Mouse (Mus musculus): Measurements from ENCODE around the gene Irf2bp1. TPM values are rescaled to one million over a fixed set of nuclear protein-coding genes. Genes with fewer than 3 reads are reported as not detected.
A peak's percentile ranks its signal among the peaks of the same experiment; 100 is the strongest.

The Irf2bp1 gene
- polyA plus RNA-seq, 1 experiment from 2014 or later, result 28.6 TPM

- Histone ChIP-seq H3K9me3 (ENCODE audit: control insufficient read depth, low read length) (no peaks in the 10 kb centered on the region), H3K4me3 (ENCODE audit: low read length) (peak overlapping the region; percentile 42), H3K4me2 (replicated peaks; ENCODE audit: low read depth, low read length) (peak overlapping the region; percentile 59), H3K27ac (ENCODE audit: low read depth, low read length) (peak overlapping the region; percentile 44; the same call in 1 of the 2 replicates), H3K36me3 (ENCODE audit: control insufficient read depth, insufficient read depth, low read length) (peaks cover 24% of the 10 kb centered on the region), H3K9ac (ENCODE audit: low read depth, low read length) (peak overlapping the region; percentile 66; the same call in 1 of the 2 replicates), H3K4me1 (ENCODE audit: control insufficient read depth, insufficient read depth, low read length) (peaks cover 44% of the 10 kb centered on the region), H3K27me3 (ENCODE audit: control insufficient read depth, insufficient read depth, low read length) (no peaks in the 10 kb centered on the region)
- 2% methylated on average over 17 of the region's 17 CpGs for WGBS
- peak; percentile 58 for ATAC-seq (ENCODE audit: low FRiP score, low TSS enrichment)
Measured at GRCm38 (mm10) chr7:19002848-19003498, 871 bp upstream of the Irf2bp1 start.

GRCm38 (mm10) chr7:19004631-19005079 is 811 bp downstream of the Irf2bp1 start:
- peak overlapping the region; percentile 96 for H3K27ac ChIP-seq (ENCODE audit: low read depth, low read length)
- peak overlapping the region; percentile 90 for H3K4me3 ChIP-seq (ENCODE audit: low read length)
- H3K36me3 ChIP-seq (ENCODE audit: control insufficient read depth, insufficient read depth, low read length), result peaks cover 24% of the 10 kb centered on the region
- ATAC-seq (ENCODE audit: low FRiP score, low TSS enrichment), result peak; percentile 3; the same call in 1 of the 2 replicates
- no peaks in the 10 kb centered on the region for H3K9me3 ChIP-seq (ENCODE audit: control insufficient read depth, low read length)
- peak overlapping the region; percentile 98 for H3K4me2 ChIP-seq (replicated peaks; ENCODE audit: low read depth, low read length)
- peaks cover 46% of the 10 kb centered on the region for H3K4me1 ChIP-seq (ENCODE audit: control insufficient read depth, insufficient read depth, low read length)
- peak overlapping the region; percentile 93 for H3K9ac ChIP-seq (ENCODE audit: low read depth, low read length)
- no peaks in the 10 kb centered on the region for H3K27me3 ChIP-seq (ENCODE audit: control insufficient read depth, insufficient read depth, low read length)
- 4% methylated on average over 33 of the region's 34 CpGs for WGBS

- Histone ChIP-seq H3K4me1 (ENCODE audit: control insufficient read depth, insufficient read depth, low read length) (peaks cover 46% of the 10 kb centered on the region), H3K9ac (ENCODE audit: low read depth, low read length) (peak overlapping the region; percentile 93)
Measured at GRCm38 (mm10) chr7:19005417-19006121, 1.7 kb downstream of the Irf2bp1 start.

GRCm38 (mm10) chr7:19006476-19006875 is 2.6 kb downstream of the Irf2bp1 start:
- H3K4me2 ChIP-seq (replicated peaks; ENCODE audit: low read depth, low read length), result peak overlapping the region; percentile 98
- H3K4me3 ChIP-seq (ENCODE audit: low read length), result peak overlapping the region; percentile 90; the same call in 1 of the 2 replicates
- no peaks in the 10 kb centered on the region for H3K9me3 ChIP-seq (ENCODE audit: control insufficient read depth, low read length)
- no peak overlapping the region; the same call in 1 of the 2 replicates for H3K27ac ChIP-seq (ENCODE audit: low read depth, low read length)
- WGBS, result 8% methylated on average over 12 of the region's 12 CpGs
- H3K36me3 ChIP-seq (ENCODE audit: control insufficient read depth, insufficient read depth, low read length), result peaks cover 24% of the 10 kb centered on the region
- no peaks in the 10 kb centered on the region for H3K27me3 ChIP-seq (ENCODE audit: control insufficient read depth, insufficient read depth, low read length)
- H3K4me1 ChIP-seq (ENCODE audit: control insufficient read depth, insufficient read depth, low read length), result peaks cover 43% of the 10 kb centered on the region
- H3K9ac ChIP-seq (ENCODE audit: low read depth, low read length), result no peak overlapping the region
- no peak for ATAC-seq (ENCODE audit: low FRiP score, low TSS enrichment)

More at GRCm38 (mm10) chr7:19005417-19006121, 1.7 kb downstream of the Irf2bp1 start:
- Histone ChIP-seq H3K36me3 (ENCODE audit: control insufficient read depth, insufficient read depth, low read length) (peaks cover 24% of the 10 kb centered on the region), H3K4me3 (ENCODE audit: low read length) (peak overlapping the region; percentile 90), H3K4me2 (replicated peaks; ENCODE audit: low read depth, low read length) (peak overlapping the region; percentile 98), H3K9me3 (ENCODE audit: control insufficient read depth, low read length) (no peaks in the 10 kb centered on the region), H3K27ac (ENCODE audit: low read depth, low read length) (no peak overlapping the region), H3K27me3 (ENCODE audit: control insufficient read depth, insufficient read depth, low read length) (no peaks in the 10 kb centered on the region)
- ATAC-seq (ENCODE audit: low FRiP score, low TSS enrichment), result no peak
- WGBS, result 87% methylated on average over 34 of the region's 34 CpGs

GRCm38 (mm10) chr7:19007026-19007977 is 3.5 kb downstream of the Irf2bp1 start:
- peak overlapping the region; percentile 34; the same call in 1 of the 2 replicates for H3K9ac ChIP-seq (ENCODE audit: low read depth, low read length)
- H3K4me3 ChIP-seq (ENCODE audit: low read length), result no peak overlapping the region
- peaks cover 46% of the 10 kb centered on the region for H3K4me1 ChIP-seq (ENCODE audit: control insufficient read depth, insufficient read depth, low read length)

GRCm38 (mm10) chr7:19010581-19010980 is 6.7 kb downstream of the Irf2bp1 start:
- WGBS, result 78% methylated on average over 7 of the region's 7 CpGs
- no peak for ATAC-seq (ENCODE audit: low FRiP score, low TSS enrichment)
- H3K36me3 ChIP-seq (ENCODE audit: control insufficient read depth, insufficient read depth, low read length), result peaks cover 18% of the 10 kb centered on the region
- H3K9me3 ChIP-seq (ENCODE audit: control insufficient read depth, low read length), result no peaks in the 10 kb centered on the region
- no peak overlapping the region for H3K27ac ChIP-seq (ENCODE audit: low read depth, low read length)
- H3K9ac ChIP-seq (ENCODE audit: low read depth, low read length), result no peak overlapping the region
- no peaks in the 10 kb centered on the region for H3K27me3 ChIP-seq (ENCODE audit: control insufficient read depth, insufficient read depth, low read length)
- peaks cover 40% of the 10 kb centered on the region for H3K4me1 ChIP-seq (ENCODE audit: control insufficient read depth, insufficient read depth, low read length)
- no peak overlapping the region for H3K4me2 ChIP-seq (replicated peaks; ENCODE audit: low read depth, low read length)
- H3K4me3 ChIP-seq (ENCODE audit: low read length), result no peak overlapping the region

More at GRCm38 (mm10) chr7:19007026-19007977, 3.5 kb downstream of the Irf2bp1 start:
- peaks cover 24% of the 10 kb centered on the region for H3K36me3 ChIP-seq (ENCODE audit: control insufficient read depth, insufficient read depth, low read length)
- no peaks in the 10 kb centered on the region for H3K27me3 ChIP-seq (ENCODE audit: control insufficient read depth, insufficient read depth, low read length)
- H3K9me3 ChIP-seq (ENCODE audit: control insufficient read depth, low read length), result no peaks in the 10 kb centered on the region
- no peak for ATAC-seq (ENCODE audit: low FRiP score, low TSS enrichment)
- H3K27ac ChIP-seq (ENCODE audit: low read depth, low read length), result peak overlapping the region; percentile 73
- 55% methylated on average over 13 of the region's 13 CpGs for WGBS
- H3K4me2 ChIP-seq (replicated peaks; ENCODE audit: low read depth, low read length), result peak overlapping the region; percentile 34

GRCm38 (mm10) chr7:19012025-19012621 is 8.3 kb downstream of the Irf2bp1 start:
- ATAC-seq (ENCODE audit: low FRiP score, low TSS enrichment), result peak; percentile 37; the same call in 1 of the 2 replicates
- H3K4me1 ChIP-seq (ENCODE audit: control insufficient read depth, insufficient read depth, low read length), result peaks cover 26% of the 10 kb centered on the region
- H3K27ac ChIP-seq (ENCODE audit: low read depth, low read length), result peak overlapping the region; percentile 74
- H3K36me3 ChIP-seq (ENCODE audit: control insufficient read depth, insufficient read depth, low read length), result peaks cover 6% of the 10 kb centered on the region
- no peaks in the 10 kb centered on the region for H3K27me3 ChIP-seq (ENCODE audit: control insufficient read depth, insufficient read depth, low read length)
- peak overlapping the region; percentile 40 for H3K4me3 ChIP-seq (ENCODE audit: low read length)
- WGBS, result 3% methylated on average over 29 of the region's 31 CpGs
- peak overlapping the region; percentile 70 for H3K4me2 ChIP-seq (replicated peaks; ENCODE audit: low read depth, low read length)
- no peaks in the 10 kb centered on the region for H3K9me3 ChIP-seq (ENCODE audit: control insufficient read depth, low read length)
- peak overlapping the region; percentile 78 for H3K9ac ChIP-seq (ENCODE audit: low read depth, low read length)

GRCm38 (mm10) chr7:19012882-19013281 is 9.0 kb downstream of the Irf2bp1 start:
- no peak overlapping the region for H3K27ac ChIP-seq (ENCODE audit: low read depth, low read length)
- H3K9me3 ChIP-seq (ENCODE audit: control insufficient read depth, low read length), result no peaks in the 10 kb centered on the region
- no peaks in the 10 kb centered on the region for H3K27me3 ChIP-seq (ENCODE audit: control insufficient read depth, insufficient read depth, low read length)
- peaks cover 18% of the 10 kb centered on the region for H3K4me1 ChIP-seq (ENCODE audit: control insufficient read depth, insufficient read depth, low read length)
- 0 out of 2 replicates have a peak overlapping the region, but pooled peaks have one; percentile 70 for H3K4me2 ChIP-seq (replicated peaks; ENCODE audit: low read depth, low read length)
- H3K36me3 ChIP-seq (ENCODE audit: control insufficient read depth, insufficient read depth, low read length), result no peaks in the 10 kb centered on the region
- no peak for ATAC-seq (ENCODE audit: low FRiP score, low TSS enrichment)
- 34% methylated on average over 2 of the region's 2 CpGs for WGBS
- H3K9ac ChIP-seq (ENCODE audit: low read depth, low read length), result no peak overlapping the region
- peak overlapping the region; percentile 40; the same call in 1 of the 2 replicates for H3K4me3 ChIP-seq (ENCODE audit: low read length)
